24 mouse cellular contexts compared by ENCODE assay signal in genomic region chr3:129347277-129347676, GRCm38 (mm10). TPM values are rescaled to one million over a fixed set of nuclear protein-coding genes. Genes with fewer than 3 reads are reported as not detected.
A peak's percentile ranks its signal among the peaks of the same experiment; 100 is the strongest.
DNase-seq lines count a peak whose midpoint lies in the region; ATAC-seq lines count a peak whose summit lies in the region.
"Had no signal": no experiment of that assay in that cellular context is flagged by ENCODE, and none has a peak within 500 bp of the region (broad histone marks: within the 10 kb centered on the region; RNA-seq: fewer than 3 reads in every experiment).

No protein-coding gene starts in this region.

- H3K9ac ChIP-seq in neural tube, embryonic 15.5 days (replicated peaks) = no peak overlapping the region
- no peak overlapping the region for H3K9ac ChIP-seq in liver, embryonic 12.5 days
- no peak overlapping the region for H3K9ac ChIP-seq in intestine, embryonic 16.5 days (ENCODE audit: low read depth, low read length)
- H3K9ac ChIP-seq: embryonic facial prominence, embryonic 12.5 days; forebrain, embryonic 15.5 days; heart, embryonic 15.5 days; hindbrain, embryonic 13.5 days had no signal

- H3K27me3 ChIP-seq in neural tube, embryonic 15.5 days (replicated peaks) = no peaks in the 10 kb centered on the region
- H3K27me3 ChIP-seq in limb, embryonic 10.5 days (ENCODE audit: low read depth, poor library complexity, severe bottlenecking) = no peaks in the 10 kb centered on the region
- H3K27me3 ChIP-seq in liver, embryonic 12.5 days (replicated peaks) = no peaks in the 10 kb centered on the region
- H3K27me3 ChIP-seq in intestine, embryonic 16.5 days (replicated peaks; ENCODE audit: control insufficient read depth, insufficient read depth, low read length) = no peaks in the 10 kb centered on the region
- H3K27me3 ChIP-seq: CH12.LX; embryonic facial prominence, embryonic 12.5 days; forebrain, embryonic 15.5 days; heart, embryonic 15.5 days; hindbrain, embryonic 13.5 days; Patski had no signal

- H3K4me1 ChIP-seq in neural tube, embryonic 15.5 days = no peaks in the 10 kb centered on the region
- H3K4me1 ChIP-seq in limb, embryonic 10.5 days = peaks cover 11% of the 10 kb centered on the region
- H3K4me1 ChIP-seq in liver, embryonic 12.5 days = no peaks in the 10 kb centered on the region
- H3K4me1 ChIP-seq in intestine, embryonic 16.5 days (ENCODE audit: control insufficient read depth, insufficient read depth, low read length) = peaks cover 3% of the 10 kb centered on the region; the same call in 1 of the 2 replicates
- H3K4me1 ChIP-seq: embryonic facial prominence, embryonic 12.5 days; forebrain, embryonic 15.5 days; heart, embryonic 15.5 days; hindbrain, embryonic 13.5 days had no signal

- H3K4me2 ChIP-seq in neural tube, embryonic 15.5 days = no peak overlapping the region
- H3K4me2 ChIP-seq in liver, embryonic 12.5 days = no peak overlapping the region
- H3K4me2 ChIP-seq in intestine, embryonic 16.5 days (ENCODE audit: low read depth, low read length) = no peak overlapping the region
- H3K4me2 ChIP-seq: embryonic facial prominence, embryonic 12.5 days; forebrain, embryonic 15.5 days; heart, embryonic 11.5 days; heart, embryonic 15.5 days; hindbrain, embryonic 13.5 days had no signal

- H3K9me3 ChIP-seq in neural tube, embryonic 15.5 days (replicated peaks) = no peaks in the 10 kb centered on the region
- H3K9me3 ChIP-seq in limb, embryonic 10.5 days (replicated peaks) = no peaks in the 10 kb centered on the region
- H3K9me3 ChIP-seq in liver, embryonic 12.5 days (replicated peaks) = no peaks in the 10 kb centered on the region
- no peaks in the 10 kb centered on the region for H3K9me3 ChIP-seq in intestine, embryonic 16.5 days (ENCODE audit: control insufficient read depth, low read length)
- H3K9me3 ChIP-seq: embryonic facial prominence, embryonic 12.5 days; forebrain, embryonic 15.5 days; heart, embryonic 15.5 days; hindbrain, embryonic 13.5 days had no signal

- intact Hi-C loops in left cerebral cortex, postnatal 14 days (cut with DNase I) = no loop called here

- no peaks in the 10 kb centered on the region for H3K36me3 ChIP-seq in neural tube, embryonic 15.5 days
- no peaks in the 10 kb centered on the region for H3K36me3 ChIP-seq in limb, embryonic 10.5 days
- no peaks in the 10 kb centered on the region for H3K36me3 ChIP-seq in liver, embryonic 12.5 days
- no peaks in the 10 kb centered on the region for H3K36me3 ChIP-seq in intestine, embryonic 16.5 days (ENCODE audit: control insufficient read depth, insufficient read depth, low read length)
- H3K36me3 ChIP-seq: embryonic facial prominence, embryonic 12.5 days; forebrain, embryonic 15.5 days; heart, embryonic 15.5 days; hindbrain, embryonic 13.5 days had no signal

- WGBS in neural tube, embryonic 15.5 days = 84% methylated on average over 10 of the region's 10 CpGs
- 72% methylated on average over 10 of the region's 10 CpGs for WGBS in limb, embryonic 10.5 days
- 84% methylated on average over 10 of the region's 10 CpGs for WGBS in liver, embryonic 12.5 days (ENCODE audit: insufficient replicate concordance)
- WGBS in intestine, embryonic 16.5 days = 78% methylated on average over 10 of the region's 10 CpGs

- ATAC-seq in neural tube, embryonic 15.5 days (ENCODE audit: low FRiP score) = no peak
- no peak for ATAC-seq in liver, embryonic 12.5 days
- ATAC-seq in intestine, embryonic 16.5 days = no peak
- ATAC-seq: activated CD4-positive, CD25-positive, alpha-beta regulatory T cell, adult 4 months; forebrain, embryonic 15.5 days; hindbrain, postnatal 0 days; Patski had no signal

- no peak overlapping the region for H3K4me3 ChIP-seq in neural tube, embryonic 15.5 days (replicated peaks)
- H3K4me3 ChIP-seq in limb, embryonic 10.5 days = no peak overlapping the region
- no peak overlapping the region for H3K4me3 ChIP-seq in liver, embryonic 12.5 days
- no peak overlapping the region for H3K4me3 ChIP-seq in intestine, embryonic 16.5 days (ENCODE audit: low read length)
- H3K4me3 ChIP-seq: embryonic facial prominence, embryonic 12.5 days; forebrain, embryonic 15.5 days; heart, embryonic 15.5 days; hindbrain, embryonic 13.5 days had no signal

- peak; percentile 21 for DNase-seq in neural tube, embryonic 10.5 days (ENCODE audit: extremely low spot score, low spot score)
- peak; percentile 17 for DNase-seq in embryo, embryonic 11.5 days (ENCODE audit: low read depth, low spot score)
- DNase-seq in limb, embryonic 10.5 days (ENCODE audit: low spot score) = peak; percentile 62
- DNase-seq in mesoderm, embryonic 11.5 days (ENCODE audit: low read depth, low spot score) = peak; percentile 54
- DNase-seq in left cerebral cortex, postnatal 14 days (ENCODE audit: low spot score in 2 of 2) = no peak
- DNase-seq: adrenal gland, postnatal 14 days; cerebellum, adult 11-12 months; cerebellum, adult 9-11 months; cerebellum, postnatal 36 days; gastrocnemius, postnatal 10 days; heart, adult 18-20 months; heart, postnatal 14 days had no signal

- H3K27ac ChIP-seq in neural tube, embryonic 15.5 days (replicated peaks) = no peak overlapping the region
- H3K27ac ChIP-seq in limb, embryonic 10.5 days = no peak overlapping the region; the same call in 1 of the 2 replicates
- H3K27ac ChIP-seq in liver, embryonic 12.5 days = no peak overlapping the region
- H3K27ac ChIP-seq in intestine, embryonic 16.5 days (ENCODE audit: low read length) = no peak overlapping the region
- H3K27ac ChIP-seq: embryonic facial prominence, embryonic 12.5 days; forebrain, embryonic 15.5 days; heart, embryonic 15.5 days; hindbrain, embryonic 13.5 days; hindbrain, postnatal 0 days had no signal

RNA-seq across cellular contexts. Expression of gene Enpep, which starts 14.8 kb away (rescaled TPM):
- 3.0 and 7.8 TPM in 2 replicates for polyA plus RNA-seq in neural tube, embryonic 15.5 days (2015; fragmentation: Nextera tagmentation; extraction: Ambion mirVana)
- polyA plus RNA-seq in limb, embryonic 10.5 days (2016; fragmentation: Nextera tagmentation; extraction: Ambion mirVana) = 0.20 and 0.31 TPM in 2 replicates
- polyA plus RNA-seq in liver, embryonic 12.5 days (2016; fragmentation: Nextera tagmentation; extraction: Ambion mirVana) = 2.5 and 2.7 TPM in 2 replicates
- 1 to 10 TPM; 1.8 to 2.0 TPM for total RNA-seq in left cerebral cortex, postnatal 14 days (2021)
- 143 and 194 TPM in 2 replicates for polyA plus RNA-seq in intestine, embryonic 16.5 days (2015; fragmentation: Nextera tagmentation; extraction: Ambion mirVana)
- total RNA-seq: CH12.LX had no signal
- polyA plus RNA-seq: activated CD4-positive, CD25-positive, alpha-beta regulatory T cell, adult 4 months had no signal

Comparison
In these comparisons a context has a peak if more than half of its experiments do, and no peak if none do; other contexts are left out.
1. DNase-seq: peak in neural tube, embryonic 10.5 days (single experiment), embryo, embryonic 11.5 days (single experiment), limb, embryonic 10.5 days (single experiment) and mesoderm, embryonic 11.5 days (single experiment); none in left cerebral cortex, postnatal 14 days (0 of 2).
2. RNA of gene Enpep, which starts 14.8 kb away (polyA plus RNA-seq): 143 to 194 TPM in intestine, embryonic 16.5 days; 3.0 to 7.8 TPM in neural tube, embryonic 15.5 days, 2.5 to 2.7 TPM in liver, embryonic 12.5 days and 0.20 to 0.31 TPM in limb, embryonic 10.5 days; every median in the first group is over 10 times any median in the second.